Mouse (Mus musculus): Measurements from ENCODE around the gene Nrd1. TPM values are rescaled to one million over a fixed set of nuclear protein-coding genes. Genes with fewer than 3 reads are reported as not detected.

Gene Nrd1
- polyA plus RNA-seq, 1 experiment from 2014 or later = 53.5 TPM

DNA sequence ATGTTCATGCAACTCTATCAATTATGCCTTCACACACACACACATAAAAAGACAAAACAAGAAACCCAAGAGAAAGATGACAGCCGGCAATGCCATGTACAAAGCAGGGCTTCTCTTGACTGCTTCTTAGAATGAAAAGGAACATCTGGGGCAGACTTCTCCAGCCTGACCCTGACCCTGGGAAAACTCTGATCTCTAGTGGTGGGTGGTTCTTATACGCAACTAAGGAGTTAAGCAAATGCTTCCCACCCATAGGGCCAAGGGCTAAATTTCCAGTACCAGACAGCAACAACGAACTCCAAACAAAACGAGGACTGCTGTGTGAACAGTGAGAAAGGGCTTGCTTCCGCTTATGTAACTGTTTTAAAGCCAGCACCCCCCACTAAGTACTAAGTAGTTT is 79.7 kb downstream of the Nrd1 start:
- WGBS = 43% methylated on average over 5 of the region's 5 CpGs
- Histone ChIP-seq H3K9me3 (ENCODE audit: control insufficient read depth, low read length) (no peaks in the 10 kb centered on the region), H3K4me2 (replicated peaks; ENCODE audit: low read depth) (no peak overlapping the region), H3K4me1 (replicated peaks; ENCODE audit: control insufficient read depth, insufficient read depth) (peaks cover 4% of the 10 kb centered on the region; the same call in 1 of the 2 replicates), H3K9ac (ENCODE audit: low read length) (no peak overlapping the region), H3K27ac (replicated peaks) (no peak overlapping the region), H3K36me3 (ENCODE audit: control insufficient read depth, insufficient read depth, low read length) (peaks cover 10% of the 10 kb centered on the region), H3K27me3 (ENCODE audit: control insufficient read depth, insufficient read depth, low read length) (no peaks in the 10 kb centered on the region), H3K4me3 (ENCODE audit: low read depth, low read length) (no peak overlapping the region)
- ATAC-seq (ENCODE audit: low FRiP score, low TSS enrichment) (no peak), DNase-seq (ENCODE audit: low spot score) (no peak)
- no peak for TF ChIP-seq EP300 (optimal IDR thresholded peaks at IDR 0.05)
- no peak for TF ChIP-seq CTCF (IDR thresholded peaks at IDR 0.05; ENCODE audit: low read depth)

DNA sequence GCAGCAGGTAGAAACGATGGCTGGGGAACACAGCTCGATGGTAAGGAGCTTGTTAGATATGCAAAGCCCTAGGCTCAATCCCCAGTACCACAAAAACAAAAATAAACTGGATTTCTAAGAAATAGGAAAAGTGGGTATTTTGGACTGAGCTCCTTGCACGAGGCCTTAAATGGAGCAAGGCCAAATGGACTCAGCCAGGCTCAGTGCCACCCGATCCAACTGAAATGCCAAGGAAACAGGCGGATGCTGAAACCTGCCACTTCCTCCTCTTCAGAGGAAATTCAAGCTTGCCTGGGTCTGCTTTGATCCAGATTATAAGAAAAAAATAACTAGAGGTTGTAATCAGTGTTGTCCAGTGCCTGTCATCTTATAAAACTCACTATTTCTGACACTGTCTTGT is 88.7 kb downstream of the Nrd1 start:
- no peaks in the 10 kb centered on the region for H3K4me1 ChIP-seq (replicated peaks; ENCODE audit: control insufficient read depth, insufficient read depth)
- H3K36me3 ChIP-seq (ENCODE audit: control insufficient read depth, insufficient read depth, low read length) = no peaks in the 10 kb centered on the region
- H3K27ac ChIP-seq (replicated peaks) = no peak overlapping the region
- H3K9me3 ChIP-seq (ENCODE audit: control insufficient read depth, low read length) = no peaks in the 10 kb centered on the region
- WGBS = 86% methylated on average over 5 of the region's 5 CpGs
- H3K4me3 ChIP-seq (ENCODE audit: low read depth, low read length) = no peak overlapping the region
- no peak overlapping the region for H3K9ac ChIP-seq (ENCODE audit: low read length)
- no peak for TF ChIP-seq EP300 (optimal IDR thresholded peaks at IDR 0.05)
- TF ChIP-seq CTCF (IDR thresholded peaks at IDR 0.05; ENCODE audit: low read depth) = no peak
- no peak overlapping the region for H3K4me2 ChIP-seq (replicated peaks; ENCODE audit: low read depth)
- ATAC-seq (ENCODE audit: low FRiP score, low TSS enrichment) (no peak), DNase-seq (ENCODE audit: low spot score) (no peak)
- H3K27me3 ChIP-seq (ENCODE audit: control insufficient read depth, insufficient read depth, low read length) = no peaks in the 10 kb centered on the region

DNA sequence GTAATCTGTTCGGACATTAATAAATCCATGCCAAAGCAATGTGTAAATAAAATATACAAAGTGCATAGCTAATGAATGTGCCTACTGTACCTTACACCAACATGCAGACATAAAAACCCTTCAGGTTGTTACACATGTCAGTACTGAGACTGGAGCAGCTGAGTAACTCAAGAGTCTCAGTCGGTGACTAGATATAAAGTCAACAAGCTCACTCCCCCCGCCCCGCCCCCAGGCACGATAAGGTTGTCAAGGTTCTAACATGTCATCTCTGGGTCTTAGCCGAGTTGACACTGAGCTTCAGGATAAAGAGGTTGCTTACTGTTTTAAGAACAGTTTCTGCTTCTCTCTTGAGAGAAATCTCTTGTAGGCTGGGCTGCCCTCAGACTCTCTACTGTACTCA is 89.5 kb downstream of the Nrd1 start:
- no peak overlapping the region for H3K27ac ChIP-seq (replicated peaks)
- DNase-seq (ENCODE audit: low spot score) = peak; percentile 60

DNA sequence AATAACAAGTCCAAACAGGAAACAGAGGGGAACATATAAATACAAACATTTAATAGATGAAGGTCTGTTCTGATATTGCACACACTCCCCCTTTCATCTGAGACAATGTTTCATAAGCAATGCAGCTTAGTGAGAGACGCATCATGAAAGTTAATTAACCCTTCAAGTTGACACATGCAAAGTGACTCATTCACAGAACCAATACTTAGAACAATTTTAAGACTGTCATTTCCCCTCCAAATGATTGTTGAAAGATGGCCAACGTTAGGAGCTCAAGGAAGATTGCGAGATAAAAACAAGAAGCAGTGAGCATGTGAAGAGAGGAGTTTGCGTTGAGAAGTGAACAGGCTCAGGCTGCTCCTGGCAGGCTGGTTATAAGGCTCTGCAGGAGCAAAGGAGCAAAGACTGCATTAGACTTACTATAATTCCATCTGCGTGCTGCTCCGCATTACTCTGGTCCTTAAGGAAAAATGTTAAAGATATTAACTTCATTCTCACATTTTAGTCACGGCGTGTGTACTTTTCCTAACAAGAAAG is 90.9 kb downstream of the Nrd1 start:
- H3K9me3 ChIP-seq (ENCODE audit: control insufficient read depth, low read length) = no peaks in the 10 kb centered on the region
- ATAC-seq (ENCODE audit: low FRiP score, low TSS enrichment) (no peak), DNase-seq (ENCODE audit: low spot score) (no peak)
- no peaks in the 10 kb centered on the region for H3K27me3 ChIP-seq (ENCODE audit: control insufficient read depth, insufficient read depth, low read length)
- 67% methylated on average over 8 of the region's 8 CpGs for WGBS
- no peak overlapping the region for H3K4me3 ChIP-seq (ENCODE audit: low read depth, low read length)
- H3K4me1 ChIP-seq (replicated peaks; ENCODE audit: control insufficient read depth, insufficient read depth) = no peaks in the 10 kb centered on the region
- TF ChIP-seq CTCF (IDR thresholded peaks at IDR 0.05; ENCODE audit: low read depth) = no peak
- no peaks in the 10 kb centered on the region for H3K36me3 ChIP-seq (ENCODE audit: control insufficient read depth, insufficient read depth, low read length)
- H3K9ac ChIP-seq (ENCODE audit: low read length) = no peak overlapping the region
- no peak overlapping the region for H3K27ac ChIP-seq (replicated peaks)
- H3K4me2 ChIP-seq (replicated peaks; ENCODE audit: low read depth) = no peak overlapping the region

More for the DNA sequence above, 89.5 kb downstream of the Nrd1 start:
- H3K4me1 ChIP-seq (replicated peaks; ENCODE audit: control insufficient read depth, insufficient read depth) = no peaks in the 10 kb centered on the region
- no peak overlapping the region for H3K4me2 ChIP-seq (replicated peaks; ENCODE audit: low read depth)
- no peaks in the 10 kb centered on the region for H3K9me3 ChIP-seq (ENCODE audit: control insufficient read depth, low read length)
- no peaks in the 10 kb centered on the region for H3K27me3 ChIP-seq (ENCODE audit: control insufficient read depth, insufficient read depth, low read length)
- 24% methylated on average over 6 of the region's 6 CpGs for WGBS
- TF ChIP-seq EP300 (optimal IDR thresholded peaks at IDR 0.05) (no peak), CTCF (IDR thresholded peaks at IDR 0.05; ENCODE audit: low read depth) (no peak)
- no peak overlapping the region for H3K9ac ChIP-seq (ENCODE audit: low read length)
- ATAC-seq (ENCODE audit: low FRiP score, low TSS enrichment) = peak; percentile 71; the same call in 1 of the 2 replicates
- no peaks in the 10 kb centered on the region for H3K36me3 ChIP-seq (ENCODE audit: control insufficient read depth, insufficient read depth, low read length)
- no peak overlapping the region for H3K4me3 ChIP-seq (ENCODE audit: low read depth, low read length)

DNA sequence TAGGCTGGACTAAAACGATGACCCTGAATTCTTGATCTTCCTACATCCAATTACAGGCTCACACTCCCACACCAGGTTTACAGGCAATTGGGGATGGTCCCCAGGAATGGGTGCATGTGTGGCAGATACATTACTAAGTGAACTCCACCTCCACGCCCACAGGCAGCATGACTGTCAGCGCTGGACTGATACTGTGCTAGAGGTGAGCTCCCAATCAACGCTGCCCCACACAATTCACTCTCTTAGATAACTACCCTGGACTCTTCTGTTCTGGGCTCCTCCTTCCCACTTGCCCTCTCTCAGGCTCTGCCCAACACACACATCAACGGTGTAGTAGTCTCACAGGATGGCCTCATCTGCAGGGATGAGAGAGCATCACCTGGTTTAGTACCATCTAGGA is 91.9 kb downstream of the Nrd1 start:
- ATAC-seq (ENCODE audit: low FRiP score, low TSS enrichment) = no peak
- Histone ChIP-seq H3K4me3 (ENCODE audit: low read depth, low read length) (no peak overlapping the region), H3K27ac (replicated peaks) (no peak overlapping the region), H3K4me1 (replicated peaks; ENCODE audit: control insufficient read depth, insufficient read depth) (no peaks in the 10 kb centered on the region), H3K9me3 (ENCODE audit: control insufficient read depth, low read length) (no peaks in the 10 kb centered on the region), H3K4me2 (replicated peaks; ENCODE audit: low read depth) (no peak overlapping the region), H3K27me3 (ENCODE audit: control insufficient read depth, insufficient read depth, low read length) (no peaks in the 10 kb centered on the region), H3K9ac (ENCODE audit: low read length) (no peak overlapping the region), H3K36me3 (ENCODE audit: control insufficient read depth, insufficient read depth, low read length) (0 out of 2 replicates have a peak, but pooled peaks cover 2% of the 10 kb centered on the region)
- no peak for TF ChIP-seq EP300 (optimal IDR thresholded peaks at IDR 0.05)
- no peak for TF ChIP-seq CTCF (IDR thresholded peaks at IDR 0.05; ENCODE audit: low read depth)
- DNase-seq (ENCODE audit: low spot score) = no peak
- 91% methylated on average over 5 of the region's 5 CpGs for WGBS

DNA sequence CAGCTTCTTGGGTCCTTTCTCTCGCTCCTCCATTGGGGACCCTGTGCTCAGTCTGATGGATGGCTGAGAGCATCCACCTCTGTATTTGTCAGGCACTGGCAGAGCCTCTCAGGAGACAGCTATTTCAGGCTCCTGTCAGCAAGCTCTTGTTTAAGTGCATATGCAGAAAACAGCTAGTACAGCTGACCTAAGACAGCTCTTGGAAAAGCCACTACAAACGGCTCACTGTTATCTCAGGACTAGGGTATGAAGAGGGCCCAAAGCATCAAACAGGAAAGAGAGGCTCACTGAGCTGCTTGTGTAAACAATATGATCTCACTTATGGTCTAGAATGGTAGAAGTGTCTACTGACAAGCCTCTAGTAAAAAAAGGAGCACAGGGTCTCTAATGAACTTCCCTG is 93.8 kb downstream of the Nrd1 start:
- no peaks in the 10 kb centered on the region for H3K27me3 ChIP-seq (ENCODE audit: control insufficient read depth, insufficient read depth, low read length)
- no peak overlapping the region for H3K9ac ChIP-seq (ENCODE audit: low read length)
- WGBS = 55% methylated on average over 2 of the region's 2 CpGs
- H3K4me3 ChIP-seq (ENCODE audit: low read depth, low read length) = no peak overlapping the region
- TF ChIP-seq CTCF (IDR thresholded peaks at IDR 0.05; ENCODE audit: low read depth) = no peak
- TF ChIP-seq EP300 (optimal IDR thresholded peaks at IDR 0.05) = no peak
- H3K27ac ChIP-seq (replicated peaks) = no peak overlapping the region
- ATAC-seq (ENCODE audit: low FRiP score, low TSS enrichment) (no peak), DNase-seq (ENCODE audit: low spot score) (no peak)
- H3K36me3 ChIP-seq (ENCODE audit: control insufficient read depth, insufficient read depth, low read length) = 0 out of 2 replicates have a peak, but pooled peaks cover 3% of the 10 kb centered on the region
- no peaks in the 10 kb centered on the region for H3K4me1 ChIP-seq (replicated peaks; ENCODE audit: control insufficient read depth, insufficient read depth)
- H3K9me3 ChIP-seq (ENCODE audit: control insufficient read depth, low read length) = no peaks in the 10 kb centered on the region
- no peak overlapping the region for H3K4me2 ChIP-seq (replicated peaks; ENCODE audit: low read depth)

All from stomach, postnatal 0 days (tissue).